Mouse (Mus musculus) lung, embryonic 16.5 days (tissue): ENCODE data around the gene Bmp6. TPM values are rescaled to one million over a fixed set of nuclear protein-coding genes. Genes with fewer than 3 reads are reported as not detected.

Source experiments
- ATAC-seq: fragments of 200-750 bp; cut with Nextera tagmentation; 2 replicates; pipeline ENCODE4 v1.8.0; 2017; ENCODE audit warnings: low read depth, mild to moderate bottlenecking, moderate library complexity
- H3K27ac ChIP-seq: fragments of 300-500 bp; sonication (generic); 2 replicates; pipeline ENCODE4 v1.5.1; 2014; ENCODE audit warnings: mild to moderate bottlenecking, control low read depth, low read length
- H3K27me3 ChIP-seq: fragments of 300-500 bp; sonication (generic); 2 replicates; pipeline ENCODE4 v1.6.1; 2014; ENCODE audit warnings: low read depth, low read length, mixed read lengths; ENCODE audit not compliant: control insufficient read depth, insufficient read depth
- H3K36me3 ChIP-seq: fragments of 300-500 bp; sonication (generic); 2 replicates; pipeline ENCODE4 v1.6.1; 2014; ENCODE audit warnings: low read length; ENCODE audit not compliant: control insufficient read depth, insufficient read depth
- H3K4me1 ChIP-seq: fragments of 300-500 bp; sonication (generic); replicated peaks from 2 replicates; pipeline ENCODE4 v1.6.1; 2014; ENCODE audit warnings: low read length, mixed read lengths; ENCODE audit not compliant: control insufficient read depth, insufficient read depth
- H3K4me2 ChIP-seq: fragments of 300-500 bp; sonication (generic); 2 replicates; pipeline ENCODE4 v1.6.1; 2014; ENCODE audit warnings: low read depth, low read length, control low read depth
- H3K4me3 ChIP-seq: fragments of 300-500 bp; sonication (generic); 2 replicates; pipeline ENCODE4 v1.5.1; 2014; ENCODE audit warnings: mild to moderate bottlenecking, low read length, control low read depth
- H3K9ac ChIP-seq: fragments of 300-500 bp; sonication (generic); 2 replicates; pipeline ENCODE4 v1.6.1; 2014; ENCODE audit warnings: low read length, control low read depth
- H3K9me3 ChIP-seq: fragments of 300-500 bp; sonication (generic); 2 replicates; pipeline ENCODE4 v1.6.1; 2016; ENCODE audit warnings: low read length; ENCODE audit not compliant: control insufficient read depth
- WGBS: fragments of 180-500 bp; shearing (Covaris S2); extraction: QIAGEN DNeasy Blood & Tissue Kit; methylation state at CpG from one replicate; pipeline ENCODE4 v1.1.7; 2014; 5-methylcytosine and 5-hydroxymethylcytosine counted together
- polyA plus RNA-seq: library from polyadenylated mRNA; unstranded; fragments of >200 nt; fragmentation: Nextera tagmentation; extraction: Ambion mirVana; gene quantifications from 2 replicates; pipeline ENCODE4 v1.2.1, GENCODE M21; 2015

The Bmp6 gene
- polyA plus RNA-seq, 1 experiment from 2014 or later = 1.3 TPM

GRCm38 (mm10) chr13:38400662-38401061 is 55.8 kb downstream of the Bmp6 start:
- no peaks in the 10 kb centered on the region for H3K27me3 ChIP-seq
- H3K4me3 ChIP-seq = no peak overlapping the region
- H3K9ac ChIP-seq = no peak overlapping the region
- H3K4me2 ChIP-seq = no peak overlapping the region
- no peaks in the 10 kb centered on the region for H3K36me3 ChIP-seq
- ATAC-seq = no peak
- H3K9me3 ChIP-seq = no peaks in the 10 kb centered on the region
- H3K27ac ChIP-seq = no peak overlapping the region
- no peaks in the 10 kb centered on the region for H3K4me1 ChIP-seq
- WGBS = 84% methylated on average over 8 of the region's 8 CpGs

GRCm38 (mm10) chr13:38407611-38408315 is 62.9 kb downstream of the Bmp6 start:
- Histone ChIP-seq H3K4me1 (peaks cover 26% of the 10 kb centered on the region), H3K36me3 (no peaks in the 10 kb centered on the region), H3K27ac (no peak overlapping the region), H3K4me2 (no peak overlapping the region), H3K27me3 (no peaks in the 10 kb centered on the region), H3K4me3 (no peak overlapping the region), H3K9me3 (no peaks in the 10 kb centered on the region), H3K9ac (no peak overlapping the region)
- ATAC-seq = no peak
- WGBS = 38% methylated on average over 6 of the region's 6 CpGs

- Histone ChIP-seq H3K27me3 (no peaks in the 10 kb centered on the region), H3K36me3 (no peaks in the 10 kb centered on the region), H3K4me1 (peaks cover 26% of the 10 kb centered on the region), H3K4me2 (no peak overlapping the region), H3K9ac (no peak overlapping the region), H3K4me3 (no peak overlapping the region), H3K9me3 (no peaks in the 10 kb centered on the region), H3K27ac (peak overlapping the region; percentile 34; the same call in 1 of the 2 replicates)
- no peak for ATAC-seq
- 22% methylated on average over 3 of the region's 3 CpGs for WGBS
Observed at GRCm38 (mm10) chr13:38408636-38409035, 63.7 kb downstream of the Bmp6 start.

GRCm38 (mm10) chr13:38410322-38410865 is 65.5 kb downstream of the Bmp6 start:
- H3K9me3 ChIP-seq = no peaks in the 10 kb centered on the region
- 7% methylated on average over 15 of the region's 15 CpGs for WGBS
- no peak overlapping the region for H3K4me3 ChIP-seq
- no peak overlapping the region for H3K9ac ChIP-seq
- peaks cover 26% of the 10 kb centered on the region for H3K4me1 ChIP-seq
- H3K4me2 ChIP-seq = peak overlapping the region; percentile 40
- no peaks in the 10 kb centered on the region for H3K27me3 ChIP-seq
- peak; percentile 90 for ATAC-seq
- peak overlapping the region; percentile 76 for H3K27ac ChIP-seq
- no peaks in the 10 kb centered on the region for H3K36me3 ChIP-seq

- no peaks in the 10 kb centered on the region for H3K27me3 ChIP-seq
- H3K9ac ChIP-seq = no peak overlapping the region
- ATAC-seq = no peak
- no peak overlapping the region for H3K4me3 ChIP-seq
- WGBS = 79% methylated on average over 7 of the region's 7 CpGs
- H3K36me3 ChIP-seq = no peaks in the 10 kb centered on the region
- no peaks in the 10 kb centered on the region for H3K9me3 ChIP-seq
- no peaks in the 10 kb centered on the region for H3K4me1 ChIP-seq
- H3K4me2 ChIP-seq = no peak overlapping the region
- no peak overlapping the region for H3K27ac ChIP-seq
Observed at GRCm38 (mm10) chr13:38419781-38420180, 74.9 kb downstream of the Bmp6 start.

- H3K9ac ChIP-seq = no peak overlapping the region
- H3K27me3 ChIP-seq = no peaks in the 10 kb centered on the region
- WGBS = 86% methylated on average over 5 of the region's 5 CpGs
- H3K36me3 ChIP-seq = no peaks in the 10 kb centered on the region
- ATAC-seq = no peak
- no peak overlapping the region for H3K4me2 ChIP-seq
- no peaks in the 10 kb centered on the region for H3K4me1 ChIP-seq
- H3K9me3 ChIP-seq = no peaks in the 10 kb centered on the region
- no peak overlapping the region for H3K4me3 ChIP-seq
- H3K27ac ChIP-seq = no peak overlapping the region
Observed at GRCm38 (mm10) chr13:38422491-38422890, 77.6 kb downstream of the Bmp6 start.

- Histone ChIP-seq H3K4me2 (no peak overlapping the region), H3K27me3 (no peaks in the 10 kb centered on the region), H3K4me1 (no peaks in the 10 kb centered on the region), H3K9me3 (no peaks in the 10 kb centered on the region), H3K36me3 (no peaks in the 10 kb centered on the region), H3K4me3 (no peak overlapping the region), H3K27ac (no peak overlapping the region), H3K9ac (no peak overlapping the region)
- WGBS = 76% methylated on average over 6 of the region's 6 CpGs
- no peak for ATAC-seq
Observed at GRCm38 (mm10) chr13:38425294-38425693, 80.4 kb downstream of the Bmp6 start.

- WGBS = 72% methylated on average over 8 of the region's 8 CpGs
- H3K4me1 ChIP-seq = no peaks in the 10 kb centered on the region
- H3K27me3 ChIP-seq = no peaks in the 10 kb centered on the region
- no peaks in the 10 kb centered on the region for H3K36me3 ChIP-seq
- ATAC-seq = no peak
- H3K9me3 ChIP-seq = no peaks in the 10 kb centered on the region
- H3K4me2 ChIP-seq = no peak overlapping the region
- H3K4me3 ChIP-seq = no peak overlapping the region
- H3K9ac ChIP-seq = no peak overlapping the region
- no peak overlapping the region for H3K27ac ChIP-seq
Observed at GRCm38 (mm10) chr13:38429671-38430070, 84.8 kb downstream of the Bmp6 start.

GRCm38 (mm10) chr13:38430075-38430474 is 85.2 kb downstream of the Bmp6 start:
- H3K27me3 ChIP-seq = no peaks in the 10 kb centered on the region
- no peaks in the 10 kb centered on the region for H3K36me3 ChIP-seq
- no peaks in the 10 kb centered on the region for H3K9me3 ChIP-seq
- no peak for ATAC-seq
- 84% methylated on average over 6 of the region's 6 CpGs for WGBS
- no peak overlapping the region for H3K4me3 ChIP-seq
- no peak overlapping the region for H3K4me2 ChIP-seq
- H3K4me1 ChIP-seq = no peaks in the 10 kb centered on the region
- H3K27ac ChIP-seq = no peak overlapping the region
- no peak overlapping the region for H3K9ac ChIP-seq
